Mouse (Mus musculus) bone marrow macrophage, adult 2 months (primary cell): ENCODE measurements around the gene Arfgap2.

Experiments used
- CTCF ChIP-seq: IDR thresholded peaks from 2 replicates; pipeline ENCODE4 v1.5.1; 2012; ENCODE audit warnings: low read depth, mild to moderate bottlenecking, low read length, moderate library complexity
- POLR2A ChIP-seq: IDR thresholded peaks from 2 replicates; pipeline ENCODE4 v1.6.1; 2012; ENCODE audit warnings: mild to moderate bottlenecking, low read depth, low read length, borderline replicate concordance

DNA sequence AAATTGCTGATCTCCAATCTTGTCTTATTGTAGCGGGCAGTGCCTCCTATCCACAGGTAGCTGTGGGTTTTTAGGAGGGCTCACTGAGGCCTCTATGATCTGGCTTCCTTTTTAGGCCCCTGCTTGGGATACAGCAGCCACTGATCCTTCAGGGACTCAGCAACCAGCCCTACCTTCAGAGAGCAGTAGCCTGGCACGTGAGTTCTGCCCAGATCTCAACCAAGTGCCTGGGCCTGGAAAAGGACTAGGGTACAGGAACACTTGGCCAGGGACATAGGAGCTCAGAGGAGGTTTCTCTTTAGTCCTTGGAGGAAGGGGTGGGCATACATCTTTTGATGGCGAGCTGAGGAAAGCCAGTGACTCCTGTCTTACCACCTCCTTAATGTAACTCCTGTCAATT lies 3.3 kb downstream of the Arfgap2 start:
- TF ChIP-seq POLR2A (no peak), CTCF (no peak)
